Mouse (Mus musculus): ENCODE measurements around the gene Cib4. TPM values are rescaled to one million over a fixed set of nuclear protein-coding genes. Genes with fewer than 3 reads are reported as not detected.

The Cib4 gene
- polyA plus RNA-seq, 1 experiment from 2014 or later, result not detected

- H3K36me3 ChIP-seq, result no peaks in the 10 kb centered on the region
- no peaks in the 10 kb centered on the region for H3K9me3 ChIP-seq
- H3K4me2 ChIP-seq, result no peak overlapping the region
- no peak overlapping the region for H3K4me3 ChIP-seq
- no peaks in the 10 kb centered on the region for H3K4me1 ChIP-seq (replicated peaks)
- ATAC-seq (ENCODE audit: low read depth), result no peak
- 28% methylated on average over 3 of the region's 3 CpGs for WGBS
- no peaks in the 10 kb centered on the region for H3K27me3 ChIP-seq
- no peak overlapping the region for H3K9ac ChIP-seq
- H3K27ac ChIP-seq (replicated peaks), result no peak overlapping the region
Measured at GRCm38 (mm10) chr5:30559986-30560493, 14.4 kb upstream of the Cib4 start.

GRCm38 (mm10) chr5:30559421-30559820 lies 13.8 kb upstream of the Cib4 start:
- ATAC-seq (ENCODE audit: low read depth), result no peak
- H3K4me1 ChIP-seq (replicated peaks), result no peaks in the 10 kb centered on the region
- 88% methylated on average over 3 of the region's 3 CpGs for WGBS

GRCm38 (mm10) chr5:30556284-30556683 lies 10.6 kb upstream of the Cib4 start:
- Histone ChIP-seq H3K27ac (replicated peaks) (no peak overlapping the region), H3K4me3 (no peak overlapping the region), H3K36me3 (no peaks in the 10 kb centered on the region), H3K4me2 (no peak overlapping the region), H3K9me3 (no peaks in the 10 kb centered on the region), H3K9ac (no peak overlapping the region), H3K4me1 (replicated peaks) (no peaks in the 10 kb centered on the region), H3K27me3 (no peaks in the 10 kb centered on the region)
- no peak for ATAC-seq (ENCODE audit: low read depth)
- 91% methylated on average over 3 of the region's 3 CpGs for WGBS

More at GRCm38 (mm10) chr5:30559421-30559820, 13.8 kb upstream of the Cib4 start:
- no peak overlapping the region for H3K4me3 ChIP-seq
- H3K9ac ChIP-seq, result no peak overlapping the region
- no peaks in the 10 kb centered on the region for H3K9me3 ChIP-seq
- no peak overlapping the region for H3K4me2 ChIP-seq
- H3K27ac ChIP-seq (replicated peaks), result no peak overlapping the region
- H3K36me3 ChIP-seq, result no peaks in the 10 kb centered on the region
- H3K27me3 ChIP-seq, result no peaks in the 10 kb centered on the region

- H3K27me3 ChIP-seq, result no peaks in the 10 kb centered on the region
- no peak for ATAC-seq (ENCODE audit: low read depth)
- WGBS, result 74% methylated on average over 8 of the region's 8 CpGs
- no peaks in the 10 kb centered on the region; the same call in 1 of the 2 replicates for H3K4me1 ChIP-seq (replicated peaks)
- no peak overlapping the region for H3K4me3 ChIP-seq
- no peak overlapping the region for H3K4me2 ChIP-seq
- H3K36me3 ChIP-seq, result no peaks in the 10 kb centered on the region
- no peak overlapping the region for H3K27ac ChIP-seq (replicated peaks)
- H3K9me3 ChIP-seq, result no peaks in the 10 kb centered on the region
- no peak overlapping the region for H3K9ac ChIP-seq
Measured at GRCm38 (mm10) chr5:30554981-30555380, 9.3 kb upstream of the Cib4 start.

- no peak overlapping the region for H3K4me3 ChIP-seq
- no peak overlapping the region for H3K27ac ChIP-seq (replicated peaks)
- H3K9me3 ChIP-seq, result no peaks in the 10 kb centered on the region
- H3K36me3 ChIP-seq, result no peaks in the 10 kb centered on the region
- no peak for ATAC-seq (ENCODE audit: low read depth)
- H3K27me3 ChIP-seq, result no peaks in the 10 kb centered on the region
- no peak overlapping the region for H3K9ac ChIP-seq
- no peaks in the 10 kb centered on the region; the same call in 1 of the 2 replicates for H3K4me1 ChIP-seq (replicated peaks)
- no peak overlapping the region for H3K4me2 ChIP-seq
- 88% methylated on average over 13 of the region's 13 CpGs for WGBS
Measured at GRCm38 (mm10) chr5:30553936-30554335, 8.3 kb upstream of the Cib4 start.

GRCm38 (mm10) chr5:30552006-30552405 lies 6.4 kb upstream of the Cib4 start:
- H3K27ac ChIP-seq (replicated peaks), result no peak overlapping the region
- no peak overlapping the region for H3K4me3 ChIP-seq
- 86% methylated on average over 6 of the region's 6 CpGs for WGBS
- H3K27me3 ChIP-seq, result no peaks in the 10 kb centered on the region
- no peak for ATAC-seq (ENCODE audit: low read depth)
- H3K4me1 ChIP-seq (replicated peaks), result no peaks in the 10 kb centered on the region; the same call in 1 of the 2 replicates
- H3K9ac ChIP-seq, result no peak overlapping the region
- no peaks in the 10 kb centered on the region for H3K36me3 ChIP-seq
- no peak overlapping the region for H3K4me2 ChIP-seq
- no peaks in the 10 kb centered on the region for H3K9me3 ChIP-seq

GRCm38 (mm10) chr5:30551022-30551638 lies 5.5 kb upstream of the Cib4 start:
- no peak overlapping the region for H3K27ac ChIP-seq (replicated peaks)
- no peak overlapping the region for H3K4me2 ChIP-seq
- no peaks in the 10 kb centered on the region for H3K36me3 ChIP-seq
- H3K9me3 ChIP-seq, result no peaks in the 10 kb centered on the region
- ATAC-seq (ENCODE audit: low read depth), result no peak
- 84% methylated on average over 8 of the region's 8 CpGs for WGBS
- no peaks in the 10 kb centered on the region for H3K27me3 ChIP-seq
- H3K4me1 ChIP-seq (replicated peaks), result no peaks in the 10 kb centered on the region; the same call in 1 of the 2 replicates
- H3K4me3 ChIP-seq, result no peak overlapping the region
- H3K9ac ChIP-seq, result no peak overlapping the region

GRCm38 (mm10) chr5:30550334-30551021 lies 4.8 kb upstream of the Cib4 start:
- H3K36me3 ChIP-seq, result no peaks in the 10 kb centered on the region
- no peak overlapping the region for H3K4me2 ChIP-seq
- WGBS, result 63% methylated on average over 9 of the region's 9 CpGs
- no peak for ATAC-seq (ENCODE audit: low read depth)
- no peaks in the 10 kb centered on the region; the same call in 1 of the 2 replicates for H3K4me1 ChIP-seq (replicated peaks)
- no peaks in the 10 kb centered on the region for H3K9me3 ChIP-seq
- H3K27ac ChIP-seq (replicated peaks), result no peak overlapping the region
- no peaks in the 10 kb centered on the region for H3K27me3 ChIP-seq
- no peak overlapping the region for H3K9ac ChIP-seq
- H3K4me3 ChIP-seq, result no peak overlapping the region

GRCm38 (mm10) chr5:30548681-30549080 lies 3.0 kb upstream of the Cib4 start:
- Histone ChIP-seq H3K36me3 (no peaks in the 10 kb centered on the region), H3K27ac (replicated peaks) (no peak overlapping the region), H3K4me1 (replicated peaks) (no peaks in the 10 kb centered on the region; the same call in 1 of the 2 replicates), H3K9me3 (no peaks in the 10 kb centered on the region), H3K4me2 (no peak overlapping the region), H3K4me3 (no peak overlapping the region), H3K9ac (no peak overlapping the region), H3K27me3 (no peaks in the 10 kb centered on the region)
- 46% methylated on average over 2 of the region's 2 CpGs for WGBS
- no peak for ATAC-seq (ENCODE audit: low read depth)

GRCm38 (mm10) chr5:30536051-30536570 lies 9.5 kb downstream of the Cib4 start:
- no peak for ATAC-seq (ENCODE audit: low read depth)
- Histone ChIP-seq H3K4me1 (replicated peaks) (no peaks in the 10 kb centered on the region), H3K27me3 (no peaks in the 10 kb centered on the region), H3K4me2 (no peak overlapping the region), H3K27ac (replicated peaks) (no peak overlapping the region), H3K36me3 (no peaks in the 10 kb centered on the region), H3K9me3 (no peaks in the 10 kb centered on the region), H3K4me3 (no peak overlapping the region), H3K9ac (no peak overlapping the region)
- WGBS, result 68% methylated on average over 7 of the region's 7 CpGs

GRCm38 (mm10) chr5:30534637-30535036 lies 11.0 kb downstream of the Cib4 start:
- H3K4me2 ChIP-seq, result no peak overlapping the region
- H3K9me3 ChIP-seq, result no peaks in the 10 kb centered on the region
- no peaks in the 10 kb centered on the region for H3K27me3 ChIP-seq
- H3K27ac ChIP-seq (replicated peaks), result no peak overlapping the region
- whole genome bisulfite sequencing, result 71% methylated on average over 6 of the region's 6 CpGs
- H3K4me1 ChIP-seq (replicated peaks), result no peaks in the 10 kb centered on the region
- no peaks in the 10 kb centered on the region for H3K36me3 ChIP-seq
- H3K4me3 ChIP-seq, result no peak overlapping the region
- H3K9ac ChIP-seq, result no peak overlapping the region
- no peak for ATAC-seq (ENCODE audit: low read depth)

GRCm38 (mm10) chr5:30528906-30529305 lies 16.7 kb downstream of the Cib4 start:
- 44% methylated on average over 4 of the region's 4 CpGs for WGBS
- Histone ChIP-seq H3K4me3 (no peak overlapping the region), H3K36me3 (no peaks in the 10 kb centered on the region), H3K9ac (no peak overlapping the region), H3K27ac (replicated peaks) (no peak overlapping the region), H3K9me3 (no peaks in the 10 kb centered on the region), H3K4me2 (no peak overlapping the region), H3K4me1 (replicated peaks) (peaks cover 20% of the 10 kb centered on the region; the same call in 1 of the 2 replicates), H3K27me3 (no peaks in the 10 kb centered on the region)
- ATAC-seq (ENCODE audit: low read depth), result no peak
